Comparison of ENCODE assay signal across 8 mouse cellular contexts in the genomic region with DNA sequence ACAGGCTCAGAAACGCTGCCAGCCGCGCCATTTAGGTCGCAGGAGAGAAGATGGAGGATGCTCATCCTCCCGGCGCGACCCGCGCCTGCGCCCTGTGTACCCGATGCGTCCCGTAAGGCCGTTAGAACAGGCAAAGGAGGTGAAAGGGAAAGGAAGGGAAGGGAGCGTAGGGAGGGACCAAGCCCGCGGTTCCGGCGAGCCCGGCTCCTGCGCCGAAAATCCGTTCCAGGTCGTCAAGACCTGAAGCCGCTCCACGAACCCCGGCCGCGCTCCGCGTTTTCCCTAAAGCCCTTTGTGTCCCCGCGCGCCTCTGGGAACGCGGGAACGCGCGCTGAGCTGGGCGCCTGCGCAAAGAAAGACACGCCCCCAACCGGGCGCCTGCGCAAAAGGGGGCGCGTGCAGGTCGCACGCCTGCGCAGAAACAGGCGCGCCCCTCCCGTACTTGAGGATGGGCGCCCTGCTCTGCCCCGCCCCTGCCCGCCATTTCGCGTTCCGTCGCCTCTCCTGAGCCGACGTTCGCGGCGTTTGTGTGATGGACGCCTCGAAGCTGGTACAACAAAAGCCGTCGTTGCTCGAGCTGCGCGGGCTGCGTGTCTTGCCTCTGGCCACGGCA. TPM values are rescaled to one million over a fixed set of nuclear protein-coding genes. Genes with fewer than 3 reads are reported as not detected.
DNase-seq lines count a peak whose midpoint lies in the region; ATAC-seq and TF ChIP-seq lines count a peak whose summit lies in the region.

No protein-coding gene starts in this region.

- no peak for TF ChIP-seq CTCF in liver, adult 2 months (IDR thresholded peaks at IDR 0.05; ENCODE audit: low read depth, low read length)

- H3K9me3 ChIP-seq in heart, embryonic 11.5 days (replicated peaks; ENCODE audit: control insufficient read depth, low read length) = no peaks in the 10 kb centered on the region
- no peaks in the 10 kb centered on the region for H3K9me3 ChIP-seq in kidney, embryonic 16.5 days (ENCODE audit: low read length)

- H3K4me2 ChIP-seq in heart, embryonic 11.5 days = peak overlapping the region; percentile 89
- H3K4me2 ChIP-seq in kidney, embryonic 16.5 days (replicated peaks; ENCODE audit: low read depth, low read length) = peak overlapping the region; percentile 88
- H3K4me2 ChIP-seq in myocyte (ENCODE audit: low read depth) = peak overlapping the region; percentile 97

- H3ac ChIP-seq in myocyte (ENCODE audit: control insufficient read depth, insufficient read length) = peak overlapping the region; percentile 51

- peak; percentile 99 to 100 for DNase-seq in B cell, adult 2 months
- DNase-seq in brain, adult 2 months (ENCODE audit: low read depth, low spot score) = peak; percentile 100
- DNase-seq in liver, adult 2 months (ENCODE audit: extremely low read depth, low read depth, low spot score) = peak; percentile 90
- peak; percentile 98 for DNase-seq in splenic B cell, adult 2 months (ENCODE audit: low read depth, low spot score)

- H3K27ac ChIP-seq in heart, embryonic 11.5 days (ENCODE audit: low read depth, low read length) = peak overlapping the region; percentile 97
- peak overlapping the region; percentile 99 for H3K27ac ChIP-seq in kidney, embryonic 16.5 days (ENCODE audit: low read length)
- H3K27ac ChIP-seq in liver, adult 2 months (replicated peaks; ENCODE audit: insufficient read depth, low read depth, low read length) = peak overlapping the region; percentile 92

- no peaks in the 10 kb centered on the region for H3K27me3 ChIP-seq in heart, embryonic 11.5 days (ENCODE audit: control insufficient read depth, insufficient read depth, low read length)
- no peaks in the 10 kb centered on the region for H3K27me3 ChIP-seq in kidney, embryonic 16.5 days (ENCODE audit: insufficient read depth, low read length)
- no peaks in the 10 kb centered on the region for H3K27me3 ChIP-seq in liver, adult 2 months (ENCODE audit: control insufficient read depth, insufficient read depth, low read length)
- no peaks in the 10 kb centered on the region for H3K27me3 ChIP-seq in myocyte (ENCODE audit: control insufficient read depth, insufficient read depth, insufficient read length)
- no peaks in the 10 kb centered on the region for H3K27me3 ChIP-seq in splenic B cell, adult 2 months (ENCODE audit: control insufficient read depth, insufficient read depth, low read length, poor library complexity, severe bottlenecking)

- H3K4me1 ChIP-seq in heart, embryonic 11.5 days (ENCODE audit: control insufficient read depth, insufficient read depth, low read length) = peaks cover 15% of the 10 kb centered on the region
- peaks cover 45% of the 10 kb centered on the region for H3K4me1 ChIP-seq in kidney, embryonic 16.5 days (ENCODE audit: insufficient read depth, low read length)
- peaks cover 19% of the 10 kb centered on the region for H3K4me1 ChIP-seq in liver, adult 2 months (ENCODE audit: control insufficient read depth, insufficient read depth, low read length)

- peak; percentile 86 for ATAC-seq in erythroblast, adult 5-6 weeks (replicated peaks; ENCODE audit: low FRiP score, poor library complexity, severe bottlenecking)
- peak; percentile 93 for ATAC-seq in heart, embryonic 11.5 days (replicated peaks; ENCODE audit: insufficient number of reproducible peaks, low FRiP score, low TSS enrichment)
- ATAC-seq in kidney, embryonic 16.5 days (ENCODE audit: low FRiP score, low TSS enrichment) = peak; percentile 97

- no peaks in the 10 kb centered on the region for H3K79me2 ChIP-seq in liver, adult 2 months (ENCODE audit: control insufficient read depth, insufficient read depth, low read length)
- peaks cover 11% of the 10 kb centered on the region for H3K79me2 ChIP-seq in myocyte (ENCODE audit: control insufficient read depth, insufficient read depth)

- TF ChIP-seq POLR2A in liver, adult 2 months (IDR thresholded peaks at IDR 0.05; ENCODE audit: extremely low read depth, insufficient read depth, low read length) = peak; percentile 92
- peak; percentile 91 for TF ChIP-seq POLR2A in myocyte (IDR thresholded peaks at IDR 0.05; ENCODE audit: insufficient read length, low read depth)

- under 1% methylated on average over 74 of the region's 74 CpGs for whole genome bisulfite sequencing in heart, embryonic 11.5 days (ENCODE audit: insufficient replicate concordance)
- under 1% methylated on average over 74 of the region's 74 CpGs for WGBS in kidney, embryonic 16.5 days
- under 1% methylated on average over 74 of the region's 74 CpGs for WGBS in liver, adult 2 months

- H3K9ac ChIP-seq in heart, embryonic 11.5 days (ENCODE audit: low read depth, low read length) = peak overlapping the region; percentile 97
- H3K9ac ChIP-seq in kidney, embryonic 16.5 days (replicated peaks; ENCODE audit: low read length) = peak overlapping the region; percentile 97
- peak overlapping the region; percentile 95 for H3K9ac ChIP-seq in liver, adult 2 months (ENCODE audit: low read depth, low read length)

- no peaks in the 10 kb centered on the region for H3K36me3 ChIP-seq in heart, embryonic 11.5 days (ENCODE audit: control insufficient read depth, insufficient read depth, low read length)
- no peaks in the 10 kb centered on the region for H3K36me3 ChIP-seq in kidney, embryonic 16.5 days (ENCODE audit: insufficient read depth, low read length)
- H3K36me3 ChIP-seq in liver, adult 2 months (ENCODE audit: control insufficient read depth, insufficient read depth, low read length) = no peaks in the 10 kb centered on the region
- no peaks in the 10 kb centered on the region for H3K36me3 ChIP-seq in myocyte (ENCODE audit: control insufficient read depth, insufficient read depth)
- H3K36me3 ChIP-seq in splenic B cell, adult 2 months (ENCODE audit: control insufficient read depth, insufficient read depth, low read length, poor library complexity, severe bottlenecking) = no peaks in the 10 kb centered on the region

- peak overlapping the region; percentile 72 for H3K4me3 ChIP-seq in heart, embryonic 11.5 days (ENCODE audit: low read depth, low read length)
- peak overlapping the region; percentile 72 for H3K4me3 ChIP-seq in kidney, embryonic 16.5 days (ENCODE audit: low read length)
- peak overlapping the region; percentile 88 for H3K4me3 ChIP-seq in liver, adult 2 months (ENCODE audit: insufficient read depth, low read depth, low read length)
- peak overlapping the region; percentile 83 for H3K4me3 ChIP-seq in myocyte

TF ChIP-seq in myocyte, 11 proteins besides CTCF, POLR2A, EP300 and RAD21:
- TF ChIP-seq E2F4 (IDR thresholded peaks at IDR 0.05; ENCODE audit: insufficient read depth) (peak; percentile 81), MYOG (IDR thresholded peaks at IDR 0.05; ENCODE audit: control insufficient read depth in 1 of 3, insufficient read depth in 1 of 3, insufficient read length in 2 of 3, low read depth in 2 of 3) (peak in 1 of 3 experiments; percentile 19), POLR2AphosphoS2 (IDR thresholded peaks at IDR 0.05; ENCODE audit: insufficient read length, low read depth) (peak; percentile 96), REST (IDR thresholded peaks at IDR 0.05; ENCODE audit: insufficient read depth, insufficient read length) (peak; percentile 4), SRF (IDR thresholded peaks at IDR 0.05; ENCODE audit: control insufficient read depth, insufficient read length, low read depth) (peak; percentile 74), MYOD1 (IDR thresholded peaks at IDR 0.05; ENCODE audit: control insufficient read depth in 1 of 3, insufficient read length in 2 of 3, low read depth in 2 of 3) (peak in 1 of 3 experiments; percentile 23), MAX (IDR thresholded peaks at IDR 0.05; ENCODE audit: low read depth) (no peak), TCF3 (IDR thresholded peaks at IDR 0.05; ENCODE audit: insufficient read length, low read depth) (no peak)

RNA-seq across cellular contexts. Expression of a gene that starts 39.1 kb away (rescaled TPM):
- 1,027 and 1,158 TPM in 2 replicates for total RNA-seq in erythroblast, adult 5-6 weeks (2015; ENCODE audit: low replicate concordance)
- total RNA-seq in erythroblast, adult 5-6 weeks (2017; ENCODE audit: low replicate concordance) = 910 and 1,101 TPM in 2 replicates
- 1,195 and 1,343 TPM in 2 replicates for polyA plus RNA-seq in heart, embryonic 11.5 days (2014; fragmentation: Nextera tagmentation; extraction: Ambion mirVana)
- polyA plus RNA-seq in kidney, embryonic 16.5 days (2015; fragmentation: Nextera tagmentation; extraction: Ambion mirVana) = 2,279 and 2,662 TPM in 2 replicates
- 259 and 274 TPM in 2 replicates for total RNA-seq in liver, adult 2 months (2014; rRNA removed)
- polyA plus RNA-seq in liver, adult 2 months (2012; rRNA removed) = 214 and 240 TPM in 2 replicates
- 593 TPM for polyA plus RNA-seq in myocyte (2012; fragmentation: generic; extraction: Trizol)

Comparison
In these comparisons a context has a peak if more than half of its experiments do, and no peak if none do; other contexts are left out.
1. Peak in every context shown above with its lines: DNase-seq, ATAC-seq, H3K4me3 ChIP-seq and H3K27ac ChIP-seq.